In genomic region chr4:98118126-98118525, GRCm38 (mm10) we compare ENCODE assay signal across 11 mouse cellular contexts.
"Had no signal": no experiment of that assay in that cellular context is flagged by ENCODE, and none has a peak within 500 bp of the region (broad histone marks: within the 10 kb centered on the region; RNA-seq: fewer than 3 reads in every experiment).

No protein-coding gene starts in this region.

- H3K9me3 ChIP-seq: liver, embryonic 13.5 days; lung, embryonic 15.5 days had no signal

- ATAC-seq: liver, postnatal 0 days had no signal

- H3K36me3 ChIP-seq: liver, embryonic 13.5 days; lung, embryonic 15.5 days had no signal

- H3K9ac ChIP-seq: liver, embryonic 13.5 days; liver, postnatal 0 days; lung, embryonic 15.5 days had no signal

- DNase-seq: kidney, adult 9 months; kidney, postnatal 10 days; kidney, postnatal 4 days; liver; liver, embryonic 13.5 days; liver, postnatal 0 days; lung, postnatal 36 days; thymus, postnatal 14 days had no signal

- H3K27me3 ChIP-seq: liver, embryonic 13.5 days; lung, embryonic 15.5 days had no signal

- H3K4me3 ChIP-seq: layer of hippocampus, adult 2 months; liver, embryonic 13.5 days; lung, embryonic 15.5 days had no signal

- H3K4me2 ChIP-seq: liver, embryonic 13.5 days; lung, embryonic 15.5 days had no signal

- H3K27ac ChIP-seq: layer of hippocampus, adult 2 months; liver, embryonic 13.5 days; lung, embryonic 15.5 days; stomach, postnatal 0 days had no signal

- H3K4me1 ChIP-seq: liver, embryonic 13.5 days; lung, embryonic 15.5 days had no signal
